Mouse (Mus musculus): ENCODE data around the gene Mbnl1. TPM values are rescaled to one million over a fixed set of nuclear protein-coding genes. Genes with fewer than 3 reads are reported as not detected.

The Mbnl1 gene
- polyA plus RNA-seq, 1 experiment from 2014 or later = 73.3 TPM

GRCm38 (mm10) chr3:60638530-60638929 is 165.9 kb downstream of the Mbnl1 start:
- no peaks in the 10 kb centered on the region for H3K9me3 ChIP-seq (ENCODE audit: low read length)
- no peak overlapping the region for H3K4me2 ChIP-seq (ENCODE audit: low read depth, low read length)
- no peak overlapping the region for H3K4me3 ChIP-seq (ENCODE audit: low read depth, low read length)
- H3K27me3 ChIP-seq (ENCODE audit: insufficient read depth, low read length) = no peaks in the 10 kb centered on the region
- no peaks in the 10 kb centered on the region for H3K36me3 ChIP-seq (replicated peaks; ENCODE audit: insufficient read depth, low read length)
- no peak overlapping the region for H3K27ac ChIP-seq (ENCODE audit: low read depth)
- TF ChIP-seq CTCF (IDR thresholded peaks at IDR 0.05; ENCODE audit: low read depth) (no peak), EP300 (IDR thresholded peaks at IDR 0.05; ENCODE audit: low read depth) (no peak)
- 71% methylated on average over 3 of the region's 3 CpGs for WGBS (ENCODE audit: insufficient replicate concordance)
- DNase-seq (no peak), ATAC-seq (no peak)
- 0 out of 2 replicates have a peak, but pooled peaks cover 3% of the 10 kb centered on the region for H3K4me1 ChIP-seq (ENCODE audit: insufficient read depth)
- H3K9ac ChIP-seq (replicated peaks) = no peak overlapping the region

GRCm38 (mm10) chr3:60639135-60639534 is 166.5 kb downstream of the Mbnl1 start:
- DNase-seq (no peak), ATAC-seq (no peak)
- Histone ChIP-seq H3K9ac (replicated peaks) (no peak overlapping the region), H3K36me3 (replicated peaks; ENCODE audit: insufficient read depth, low read length) (no peaks in the 10 kb centered on the region), H3K27me3 (ENCODE audit: insufficient read depth, low read length) (no peaks in the 10 kb centered on the region), H3K27ac (ENCODE audit: low read depth) (no peak overlapping the region), H3K4me1 (ENCODE audit: insufficient read depth) (0 out of 2 replicates have a peak, but pooled peaks cover 3% of the 10 kb centered on the region), H3K4me3 (ENCODE audit: low read depth, low read length) (no peak overlapping the region), H3K9me3 (ENCODE audit: low read length) (no peaks in the 10 kb centered on the region), H3K4me2 (ENCODE audit: low read depth, low read length) (no peak overlapping the region)
- TF ChIP-seq EP300 (IDR thresholded peaks at IDR 0.05; ENCODE audit: low read depth) (no peak), CTCF (IDR thresholded peaks at IDR 0.05; ENCODE audit: low read depth) (no peak)
- WGBS (ENCODE audit: insufficient replicate concordance) = 60% methylated on average over 5 of the region's 5 CpGs

GRCm38 (mm10) chr3:60642227-60642626 is 169.6 kb downstream of the Mbnl1 start:
- Histone ChIP-seq H3K4me3 (ENCODE audit: low read depth, low read length) (no peak overlapping the region), H3K4me1 (ENCODE audit: insufficient read depth) (0 out of 2 replicates have a peak, but pooled peaks cover 3% of the 10 kb centered on the region), H3K4me2 (ENCODE audit: low read depth, low read length) (no peak overlapping the region), H3K36me3 (replicated peaks; ENCODE audit: insufficient read depth, low read length) (no peaks in the 10 kb centered on the region), H3K9me3 (ENCODE audit: low read length) (no peaks in the 10 kb centered on the region), H3K27ac (ENCODE audit: low read depth) (no peak overlapping the region), H3K27me3 (ENCODE audit: insufficient read depth, low read length) (no peaks in the 10 kb centered on the region), H3K9ac (replicated peaks) (no peak overlapping the region)
- TF ChIP-seq CTCF (IDR thresholded peaks at IDR 0.05; ENCODE audit: low read depth) = no peak
- no peak for TF ChIP-seq EP300 (IDR thresholded peaks at IDR 0.05; ENCODE audit: low read depth)
- 60% methylated on average over 3 of the region's 3 CpGs for WGBS (ENCODE audit: insufficient replicate concordance)
- DNase-seq (peak; percentile 18), ATAC-seq (peak; percentile 68)

GRCm38 (mm10) chr3:60645531-60645930 is 172.9 kb downstream of the Mbnl1 start:
- Histone ChIP-seq H3K27ac (ENCODE audit: low read depth) (no peak overlapping the region), H3K9ac (replicated peaks) (no peak overlapping the region), H3K4me1 (ENCODE audit: insufficient read depth) (0 out of 2 replicates have a peak, but pooled peaks cover 3% of the 10 kb centered on the region), H3K4me2 (ENCODE audit: low read depth, low read length) (no peak overlapping the region), H3K27me3 (ENCODE audit: insufficient read depth, low read length) (no peaks in the 10 kb centered on the region), H3K4me3 (ENCODE audit: low read depth, low read length) (no peak overlapping the region), H3K36me3 (replicated peaks; ENCODE audit: insufficient read depth, low read length) (no peaks in the 10 kb centered on the region), H3K9me3 (ENCODE audit: low read length) (no peaks in the 10 kb centered on the region)
- TF ChIP-seq CTCF (IDR thresholded peaks at IDR 0.05; ENCODE audit: low read depth) = no peak
- no peak for TF ChIP-seq EP300 (IDR thresholded peaks at IDR 0.05; ENCODE audit: low read depth)
- ATAC-seq (no peak), DNase-seq (no peak)
- WGBS (ENCODE audit: insufficient replicate concordance) = 62% methylated on average over 1 of the region's 1 CpGs

GRCm38 (mm10) chr3:60648293-60648692 is 175.7 kb downstream of the Mbnl1 start:
- H3K27ac ChIP-seq (ENCODE audit: low read depth) = no peak overlapping the region
- no peaks in the 10 kb centered on the region for H3K27me3 ChIP-seq (ENCODE audit: insufficient read depth, low read length)
- H3K36me3 ChIP-seq (replicated peaks; ENCODE audit: insufficient read depth, low read length) = no peaks in the 10 kb centered on the region
- no peaks in the 10 kb centered on the region for H3K9me3 ChIP-seq (ENCODE audit: low read length)
- no peak for DNase-seq
- H3K4me2 ChIP-seq (ENCODE audit: low read depth, low read length) = no peak overlapping the region
- TF ChIP-seq EP300 (IDR thresholded peaks at IDR 0.05; ENCODE audit: low read depth) (no peak), CTCF (IDR thresholded peaks at IDR 0.05; ENCODE audit: low read depth) (no peak)
- no peak overlapping the region for H3K4me3 ChIP-seq (ENCODE audit: low read depth, low read length)
- no peaks in the 10 kb centered on the region for H3K4me1 ChIP-seq (ENCODE audit: insufficient read depth)
- WGBS (ENCODE audit: insufficient replicate concordance) = 49% methylated on average over 1 of the region's 1 CpGs
- no peak for ATAC-seq
- H3K9ac ChIP-seq (replicated peaks) = no peak overlapping the region

GRCm38 (mm10) chr3:60660762-60661161 is 188.1 kb downstream of the Mbnl1 start:
- no peak overlapping the region for H3K4me2 ChIP-seq (ENCODE audit: low read depth, low read length)
- 82% methylated on average over 2 of the region's 2 CpGs for WGBS (ENCODE audit: insufficient replicate concordance)
- no peak overlapping the region for H3K27ac ChIP-seq (ENCODE audit: low read depth)
- H3K27me3 ChIP-seq (ENCODE audit: insufficient read depth, low read length) = no peaks in the 10 kb centered on the region
- no peak overlapping the region for H3K9ac ChIP-seq (replicated peaks)
- H3K9me3 ChIP-seq (ENCODE audit: low read length) = no peaks in the 10 kb centered on the region
- no peaks in the 10 kb centered on the region for H3K36me3 ChIP-seq (replicated peaks; ENCODE audit: insufficient read depth, low read length)
- no peak overlapping the region for H3K4me3 ChIP-seq (ENCODE audit: low read depth, low read length)
- DNase-seq (no peak), ATAC-seq (no peak)
- no peaks in the 10 kb centered on the region for H3K4me1 ChIP-seq (ENCODE audit: insufficient read depth)
- no peak for TF ChIP-seq EP300 (IDR thresholded peaks at IDR 0.05; ENCODE audit: low read depth)
- no peak for TF ChIP-seq CTCF (IDR thresholded peaks at IDR 0.05; ENCODE audit: low read depth)
